Mouse (Mus musculus): ENCODE measurements around the gene Rbpj.

The Rbpj gene

DNA sequence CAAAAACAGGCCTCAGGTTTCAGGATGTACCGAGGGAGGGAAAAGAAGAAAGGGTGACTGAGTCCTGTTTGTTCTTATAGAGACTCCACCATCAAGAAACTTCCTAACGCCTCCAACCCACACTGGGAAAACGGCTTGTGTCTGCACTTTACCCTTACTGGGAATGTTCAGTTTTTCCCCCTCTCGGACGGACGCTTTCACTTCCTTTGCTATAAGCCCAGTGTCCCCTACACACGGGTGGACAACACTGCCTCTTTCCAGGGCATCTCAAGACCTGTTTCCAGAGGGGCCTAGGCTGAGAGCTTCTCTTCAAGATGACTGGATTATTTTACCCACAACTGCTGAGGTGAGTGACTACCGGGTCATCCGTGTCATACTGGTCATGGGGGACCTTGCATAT, at the start of gene Rbpj:
Gene Rbpj, plus strand, starts transcription at position 270 of the 400 bp plus-strand sequence.
- CTCF ChIA-PET: interaction anchor here in 2 of 4 experiments (0.6 to 1.2 kb wide), 2 partner anchors 111 to 143 kb away, joined by 3 read pairs; no protein-coding TSS in a partner anchor
- POLR2A ChIA-PET: interaction anchor here in 3 of 4 experiments (0.6 to 2.7 kb wide), 21 partner anchors 10 to 206 kb away, joined by 3 to 17 read pairs (median 4); no protein-coding TSS in a partner anchor

- CTCF ChIA-PET: no interaction called here
- POLR2A ChIA-PET: interaction anchor here in 1 of 4 experiments (0.6 kb wide), 1 partner anchor 85 kb away, joined by 3 read pairs; no protein-coding TSS in a partner anchor
These were observed 45.2 kb upstream of the Rbpj start for GRCm38 (mm10) chr5:53420777-53421176.

GRCm38 (mm10) chr5:53421291-53421690, 44.7 kb upstream of the Rbpj start:
- POLR2A ChIA-PET: no interaction called here

GRCm38 (mm10) chr5:53427411-53427810, 38.5 kb upstream of the Rbpj start:
- ChIA-PET CTCF (interaction anchor here in 2 of 4 experiments (0.6 kb wide), 2 partner anchors 26 to 82 kb away, joined by 3 read pairs; no protein-coding TSS in a partner anchor), POLR2A (interaction anchor here in 2 of 4 experiments (1.4 to 1.5 kb wide), 2 partner anchors 24 to 128 kb away, joined by 3 to 5 read pairs; no protein-coding TSS in a partner anchor)

More at GRCm38 (mm10) chr5:53421291-53421690, 44.7 kb upstream of the Rbpj start:
- CTCF ChIA-PET: no interaction called here

- ChIA-PET POLR2A (interaction anchor here in 2 of 4 experiments (0.6 to 2.2 kb wide), 4 partner anchors 12 to 125 kb away, joined by 3 to 5 read pairs (median 4); partner anchors contain the start of gene Rbpj (in 1 of the 2)), CTCF (no interaction called here)
These were observed 36.1 kb upstream of the Rbpj start for GRCm38 (mm10) chr5:53429683-53430477.

GRCm38 (mm10) chr5:53432451-53432850, 33.5 kb upstream of the Rbpj start:
- ChIA-PET CTCF (no interaction called here), POLR2A (interaction anchor here in 1 of 4 experiments (1.1 kb wide), 1 partner anchor 11 kb away, joined by 3 read pairs; no protein-coding TSS in a partner anchor)

DNA sequence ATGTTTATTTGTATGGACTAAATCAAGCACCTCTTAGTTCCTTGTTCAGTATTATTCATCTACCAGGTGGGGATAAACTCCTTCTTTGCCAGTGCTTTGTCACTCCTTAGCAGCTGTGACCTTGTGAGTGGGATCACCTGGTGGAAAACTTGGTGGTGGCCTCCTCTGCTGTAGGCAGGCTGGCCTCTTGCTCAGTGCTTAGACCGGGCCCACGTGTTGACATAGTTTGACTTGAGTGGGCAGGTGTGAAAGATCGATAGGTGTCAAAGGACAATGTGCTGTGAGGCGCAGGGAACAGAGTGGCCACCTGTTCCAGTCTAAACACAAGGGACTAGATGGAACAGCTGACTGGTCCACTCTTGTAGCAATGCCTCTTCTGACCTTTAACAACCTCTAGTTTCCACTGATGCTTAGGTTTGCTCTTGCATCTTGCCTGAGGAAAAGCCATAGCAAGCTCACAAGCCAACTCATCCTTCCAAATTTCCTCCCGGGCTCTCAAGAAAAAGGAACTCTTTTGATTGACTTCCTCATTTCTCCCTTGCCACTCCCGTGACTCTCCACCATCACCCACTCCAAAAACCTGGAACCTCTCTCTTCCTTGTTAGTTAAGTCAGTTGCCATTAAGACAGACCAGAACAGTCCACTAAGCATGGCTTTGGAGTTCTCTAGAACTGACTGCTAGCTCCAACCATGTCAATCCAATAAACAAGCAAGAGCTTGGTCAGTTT, 28.9 kb upstream of the Rbpj start:
- ChIA-PET POLR2A (interaction anchor here (0.5 to 1.7 kb wide), 11 partner anchors 10 to 176 kb away, joined by 3 to 7 read pairs (median 3); no protein-coding TSS in a partner anchor), CTCF (interaction anchor here in 1 of 4 experiments (0.6 kb wide), 1 partner anchor 962 kb away, joined by 3 read pairs; no protein-coding TSS in a partner anchor)

DNA sequence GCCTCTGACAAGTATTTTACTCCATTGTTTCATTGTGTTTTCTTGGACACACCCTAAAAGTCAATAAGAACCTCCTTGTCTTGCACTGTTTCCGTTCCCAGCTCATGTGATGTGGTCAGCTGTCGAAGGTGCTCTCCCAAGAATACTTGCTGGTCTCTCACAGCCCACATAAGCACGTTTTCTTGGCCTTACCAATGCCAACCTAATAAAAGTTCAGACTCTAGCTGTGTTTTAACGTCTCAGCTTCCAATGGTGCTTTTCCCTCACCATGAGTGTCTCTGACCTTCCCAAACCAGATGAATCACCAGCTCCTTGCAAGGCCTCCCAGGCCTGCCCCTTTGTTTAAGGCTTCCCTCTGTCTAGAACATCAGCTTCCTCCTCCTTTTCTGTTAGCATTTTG, 28.2 kb upstream of the Rbpj start:
- POLR2A ChIA-PET: interaction anchor here (0.5 to 1.7 kb wide), 13 partner anchors 9 to 175 kb away, joined by 3 to 7 read pairs (median 3); no protein-coding TSS in a partner anchor

GRCm38 (mm10) chr5:53438268-53438667, 27.7 kb upstream of the Rbpj start:
- POLR2A ChIA-PET: interaction anchor here in 3 of 4 experiments (0.9 to 1.7 kb wide), 8 partner anchors 9 to 126 kb away, joined by 3 to 5 read pairs (median 3); no protein-coding TSS in a partner anchor
- CTCF ChIA-PET: no interaction called here

More for the DNA sequence above, 28.2 kb upstream of the Rbpj start:
- CTCF ChIA-PET: interaction anchor here in 1 of 4 experiments (0.6 kb wide), 1 partner anchor 962 kb away, joined by 3 read pairs; no protein-coding TSS in a partner anchor

DNA sequence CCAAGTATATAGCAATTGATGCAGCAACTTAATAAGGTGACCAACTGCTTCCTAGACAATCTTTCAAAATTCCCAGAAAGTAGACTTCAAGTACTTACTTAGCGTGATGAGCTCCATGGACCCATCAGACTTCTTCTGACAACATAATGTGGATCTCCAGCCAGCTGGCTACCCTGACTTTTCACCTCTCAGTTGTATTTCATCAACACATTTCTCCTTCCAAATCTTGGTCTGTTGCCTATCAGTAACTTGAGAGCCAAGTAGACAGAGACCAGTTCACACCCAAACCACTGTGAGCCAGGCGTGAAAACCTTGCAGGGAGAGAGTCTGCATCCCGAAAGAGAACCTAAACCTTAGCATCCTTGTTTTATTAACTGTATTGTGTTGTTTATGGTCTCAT, 26.3 kb upstream of the Rbpj start:
- POLR2A ChIA-PET: interaction anchor here in 3 of 4 experiments (0.7 to 2.2 kb wide), 4 partner anchors 11 to 135 kb away, joined by 3 to 4 read pairs (median 4); no protein-coding TSS in a partner anchor
- CTCF ChIA-PET: interaction anchor here in 1 of 4 experiments (0.6 kb wide), 1 partner anchor 23 kb away, joined by 4 read pairs; no protein-coding TSS in a partner anchor

DNA sequence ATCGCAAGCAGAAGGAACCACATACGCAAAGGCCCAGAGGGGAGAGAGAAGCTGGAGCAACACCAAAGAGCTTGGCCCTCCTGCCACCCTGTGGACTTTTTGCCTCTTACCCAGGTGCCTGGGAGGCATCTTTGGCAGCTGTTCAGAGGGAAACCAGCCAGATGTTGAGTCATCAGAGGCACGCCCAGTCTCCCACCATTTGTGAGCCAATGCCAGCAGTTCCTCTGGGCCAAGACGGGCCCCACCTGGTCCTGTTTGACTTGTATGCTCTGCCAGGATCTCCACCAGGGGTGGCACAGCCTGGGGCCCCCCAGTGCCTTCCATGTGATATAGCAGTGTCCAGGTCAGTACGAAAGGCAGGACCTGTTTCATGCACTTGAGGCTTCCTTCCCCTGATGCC, 21.9 kb upstream of the Rbpj start:
- POLR2A ChIA-PET: interaction anchor here in 1 of 4 experiments (1.3 kb wide), 2 partner anchors 11 to 111 kb away, joined by 3 to 4 read pairs; no protein-coding TSS in a partner anchor
- CTCF ChIA-PET: no interaction called here

DNA sequence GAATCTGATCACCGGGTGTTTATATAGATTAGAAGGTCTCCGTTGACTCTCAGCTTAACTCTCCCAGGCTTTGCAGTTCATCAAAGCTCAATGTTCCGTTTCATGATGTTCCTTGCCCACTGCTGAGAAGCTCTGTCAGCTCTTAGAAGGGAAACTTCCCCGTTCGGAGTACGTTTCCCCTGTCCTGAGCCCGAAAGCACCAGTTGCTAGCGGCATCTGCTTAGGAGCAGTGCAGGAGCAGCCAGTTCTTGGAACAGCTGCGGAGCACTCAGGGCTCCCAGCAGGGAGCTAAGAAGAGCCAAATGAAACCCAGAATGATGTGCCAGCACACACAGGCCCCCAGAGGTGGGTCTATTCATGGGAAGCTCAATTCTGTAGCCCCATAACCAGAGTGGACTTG, 15.0 kb upstream of the Rbpj start:
- POLR2A ChIA-PET: interaction anchor here in 3 of 4 experiments (0.6 to 2.3 kb wide), 28 partner anchors 9 to 138 kb away, joined by 3 to 10 read pairs (median 4); partner anchors contain the start of gene Rbpj (in 1 of the 3)
- CTCF ChIA-PET: interaction anchor here in 1 of 4 experiments (0.6 kb wide), 1 partner anchor 114 kb away, joined by 3 read pairs; no protein-coding TSS in a partner anchor

DNA sequence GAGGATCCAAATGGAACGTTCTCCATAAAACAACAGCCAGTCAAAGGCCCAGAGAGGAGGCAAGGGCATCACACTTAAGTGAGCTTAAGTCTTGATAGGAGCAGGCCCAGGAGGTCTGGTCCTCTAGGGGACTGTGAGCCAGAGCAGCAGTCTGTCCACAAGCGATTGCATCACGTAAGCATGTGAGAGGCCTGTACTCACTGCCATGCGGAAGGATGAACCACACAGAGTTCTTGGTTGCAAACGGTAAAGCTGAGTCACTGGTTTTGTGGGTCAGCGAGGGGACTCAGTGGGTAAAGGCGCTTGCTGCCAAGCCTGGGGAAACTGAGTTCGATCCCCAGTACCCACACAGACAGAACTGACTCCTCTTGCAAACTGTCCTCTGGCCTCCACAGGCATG, 14.1 kb upstream of the Rbpj start:
- ChIA-PET POLR2A (interaction anchor here in 3 of 4 experiments (0.6 to 2.3 kb wide), 19 partner anchors 10 to 145 kb away, joined by 3 to 10 read pairs (median 4); partner anchors contain the start of gene Rbpj (in 1 of the 3)), CTCF (no interaction called here)

- POLR2A ChIA-PET: no interaction called here
- CTCF ChIA-PET: no interaction called here
These were observed 13.0 kb upstream of the Rbpj start for GRCm38 (mm10) chr5:53452920-53453319.

DNA sequence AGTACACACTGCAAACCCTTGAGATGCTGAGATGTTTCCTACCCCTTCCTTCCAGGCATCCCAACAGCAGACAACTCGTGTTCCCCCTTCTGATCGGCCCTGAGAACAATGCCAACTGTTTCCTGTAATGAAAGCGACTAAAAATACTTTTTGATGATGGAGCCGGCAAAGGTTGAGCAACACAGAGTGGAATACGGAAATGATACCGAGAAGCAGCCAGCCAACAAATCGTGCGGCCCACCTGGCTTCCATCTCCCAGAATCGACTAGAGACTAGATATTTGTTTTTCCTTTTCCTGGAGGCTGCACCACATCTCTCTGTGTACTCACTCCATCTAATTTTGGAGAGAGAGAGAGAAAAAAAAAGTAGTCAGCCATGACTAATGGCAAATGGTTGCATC, 11.2 kb upstream of the Rbpj start:
- CTCF ChIA-PET: interaction anchor here in 1 of 4 experiments (0.6 kb wide), 1 partner anchor 733 kb away, joined by 3 read pairs; no protein-coding TSS in a partner anchor
- POLR2A ChIA-PET: interaction anchor here in 1 of 4 experiments (0.7 kb wide), 1 partner anchor 120 kb away, joined by 3 read pairs; no protein-coding TSS in a partner anchor

DNA sequence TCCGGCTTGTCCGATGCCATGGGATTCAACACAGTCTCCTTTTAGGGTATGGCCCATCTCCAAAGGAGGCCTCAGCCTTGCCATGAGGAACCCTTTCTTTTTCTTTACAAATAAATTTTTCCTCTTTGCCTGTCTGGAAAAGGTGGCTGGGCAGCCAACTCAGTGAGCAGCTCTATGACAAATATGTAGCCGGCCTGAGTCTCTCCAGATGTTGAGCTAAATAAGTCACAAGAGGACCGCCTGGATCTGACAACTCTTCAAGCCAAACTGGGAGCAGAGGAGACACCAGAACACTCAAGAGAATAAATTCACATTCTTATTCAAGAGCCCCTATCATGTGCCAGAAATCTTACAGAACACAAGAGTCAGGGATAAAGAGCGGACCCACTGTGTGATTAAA, 10.5 kb upstream of the Rbpj start:
- ChIA-PET CTCF (no interaction called here), POLR2A (interaction anchor here in 1 of 4 experiments (0.9 to 1.8 kb wide), 3 partner anchors 8 to 18 kb away, joined by 3 to 4 read pairs (median 4); no protein-coding TSS in a partner anchor)

DNA sequence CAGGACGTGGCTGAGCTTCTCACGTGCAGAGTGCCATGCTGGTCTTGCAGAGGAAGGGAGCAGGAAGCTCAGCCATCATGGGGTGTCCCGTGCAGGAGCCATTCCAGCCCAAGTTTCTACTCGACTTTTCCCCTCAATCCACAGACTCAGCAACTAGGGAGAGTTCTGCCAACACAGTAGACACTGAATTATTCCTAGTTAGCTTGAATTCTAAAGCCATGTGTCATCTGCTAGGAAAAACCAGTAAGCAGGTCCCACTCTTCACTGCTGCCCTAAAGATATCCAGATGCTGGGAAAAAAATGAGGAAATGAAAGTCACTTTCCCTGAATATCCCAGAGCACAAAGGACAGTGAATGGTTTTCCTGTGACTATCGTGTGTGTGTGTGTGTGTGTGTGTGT, 5.8 kb upstream of the Rbpj start:
- POLR2A ChIA-PET: interaction anchor here in 2 of 4 experiments (0.6 to 1.2 kb wide), 4 partner anchors 9 to 270 kb away, joined by 3 to 6 read pairs (median 4); no protein-coding TSS in a partner anchor
- CTCF ChIA-PET: no interaction called here
